In genomic region chr1:118454817-118455216, GRCm38 (mm10) we compare ENCODE assay signal across 16 mouse cellular contexts.
"Had no signal": no experiment of that assay in that cellular context is flagged by ENCODE, and none has a peak within 500 bp of the region (broad histone marks: within the 10 kb centered on the region; RNA-seq: fewer than 3 reads in every experiment).

No protein-coding gene starts in this region.

- H3K4me2 ChIP-seq: limb, embryonic 15.5 days; neural tube, embryonic 15.5 days had no signal

- H3K27ac ChIP-seq: kidney, postnatal 0 days; limb, embryonic 15.5 days; midbrain, embryonic 10.5 days; neural tube, embryonic 15.5 days; stomach, postnatal 0 days had no signal

- H3K36me3 ChIP-seq: limb, embryonic 15.5 days; neural tube, embryonic 15.5 days had no signal

- DNase-seq: kidney, adult 11 months; kidney, adult 9 months; kidney, postnatal 36 days; layer of hippocampus, adult 9-11 months; layer of hippocampus, postnatal 36 days; lung, adult 18-20 months; midbrain, embryonic 14.5 days; retina, postnatal 1 day; right cerebral cortex, postnatal 4 days; thymus, postnatal 4 days had no signal

- H3K27me3 ChIP-seq: limb, embryonic 15.5 days; neural tube, embryonic 15.5 days had no signal

- H3K9me3 ChIP-seq: limb, embryonic 15.5 days; midbrain, embryonic 10.5 days; neural tube, embryonic 15.5 days had no signal

- H3K4me3 ChIP-seq: limb, embryonic 15.5 days; midbrain, embryonic 10.5 days; myocyte; neural tube, embryonic 15.5 days had no signal

- H3K9ac ChIP-seq: limb, embryonic 15.5 days; neural tube, embryonic 15.5 days had no signal
